Mouse (Mus musculus) embryonic facial prominence, embryonic 10.5 days (tissue): ENCODE data around the gene Tnp1. TPM values are rescaled to one million over a fixed set of nuclear protein-coding genes. Genes with fewer than 3 reads are reported as not detected.
A peak's percentile ranks its signal among the peaks of the same experiment; 100 is the strongest.

Source experiments
- DNase-seq: peaks from one replicate; pipeline ENCODE4 v3.0.0-alpha.2; 2017; ENCODE audit warnings: low spot score
- H3K27ac ChIP-seq: fragments of 300-500 bp; sonication (generic); replicated peaks from 2 replicates; pipeline ENCODE4 v1.5.1; 2016; ENCODE audit warnings: mild to moderate bottlenecking
- H3K27me3 ChIP-seq: fragments of 300-500 bp; sonication (generic); replicated peaks from 2 replicates; pipeline ENCODE4 v1.6.1; 2016; ENCODE audit warnings: low read depth, mild to moderate bottlenecking; ENCODE audit not compliant: poor library complexity, severe bottlenecking
- H3K36me3 ChIP-seq: fragments of 300-500 bp; sonication (generic); replicated peaks from 2 replicates; pipeline ENCODE4 v1.6.1; 2016; ENCODE audit warnings: mild to moderate bottlenecking, moderate library complexity
- H3K4me1 ChIP-seq: fragments of 300-500 bp; sonication (generic); 2 replicates; pipeline ENCODE4 v1.6.1; 2016
- H3K4me3 ChIP-seq: fragments of 300-500 bp; sonication (generic); 2 replicates; pipeline ENCODE4 v1.5.1; 2016; ENCODE audit warnings: mild to moderate bottlenecking, moderate library complexity
- H3K9me3 ChIP-seq: fragments of 300-500 bp; sonication (generic); 2 replicates; pipeline ENCODE4 v1.6.1; 2016; ENCODE audit warnings: mild to moderate bottlenecking
- WGBS: fragments of 180-500 bp; shearing (Covaris S2); methylation state at CpG from one replicate; pipeline ENCODE4 v1.1.7; 2016; 5-methylcytosine and 5-hydroxymethylcytosine counted together
- polyA plus RNA-seq: library from polyadenylated mRNA; unstranded; fragments of >200 nt; fragmentation: Nextera tagmentation; extraction: Ambion mirVana; gene quantifications from 2 replicates; pipeline ENCODE4 v1.2.1, GENCODE M21; 2016

Gene Tnp1
- polyA plus RNA-seq, 1 experiment from 2014 or later, result not detected

DNA sequence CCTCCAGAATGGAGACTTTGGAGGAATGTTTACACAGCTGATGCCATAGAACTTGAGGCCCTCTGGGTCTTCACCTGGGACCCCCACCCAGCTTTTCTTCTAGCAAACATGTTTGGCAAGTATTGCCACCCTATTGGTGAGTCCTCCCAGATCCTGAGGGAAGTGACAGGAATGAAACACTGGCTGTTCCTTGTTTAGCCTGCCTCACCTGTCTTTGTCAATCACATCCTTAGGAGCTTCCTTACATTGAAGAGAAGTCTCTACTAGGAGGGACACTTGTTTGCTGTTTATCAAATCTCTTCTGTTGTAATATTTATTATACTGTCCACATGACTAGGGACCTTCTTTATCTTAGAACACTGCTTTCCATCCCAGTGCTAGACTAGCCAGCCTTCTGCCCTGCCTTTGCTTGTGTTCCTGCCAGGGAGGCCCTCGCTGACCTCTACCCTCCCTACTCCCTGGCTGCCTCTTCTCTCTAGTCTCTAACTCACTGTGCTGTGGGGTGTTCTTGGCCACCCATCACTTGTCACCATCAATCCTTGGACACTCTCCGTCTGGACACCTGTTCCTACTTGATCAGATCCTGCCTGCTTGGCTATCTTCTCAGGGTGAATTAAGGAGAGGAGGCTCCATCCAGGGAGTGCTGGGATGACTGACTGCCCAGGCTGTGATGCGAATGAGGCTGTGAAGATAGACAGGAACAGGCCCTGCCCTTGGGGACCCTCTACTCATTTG, 25.1 kb upstream of the Tnp1 start:
- no peak overlapping the region for H3K4me3 ChIP-seq
- peaks cover 31% of the 10 kb centered on the region for H3K4me1 ChIP-seq
- WGBS, result 84% methylated on average over 3 of the region's 3 CpGs
- DNase-seq, result no peak
- H3K27me3 ChIP-seq, result no peaks in the 10 kb centered on the region
- H3K36me3 ChIP-seq, result no peaks in the 10 kb centered on the region
- 0 out of 2 replicates have a peak overlapping the region, but pooled peaks have one; percentile 5 for H3K27ac ChIP-seq
- H3K9me3 ChIP-seq, result no peaks in the 10 kb centered on the region

DNA sequence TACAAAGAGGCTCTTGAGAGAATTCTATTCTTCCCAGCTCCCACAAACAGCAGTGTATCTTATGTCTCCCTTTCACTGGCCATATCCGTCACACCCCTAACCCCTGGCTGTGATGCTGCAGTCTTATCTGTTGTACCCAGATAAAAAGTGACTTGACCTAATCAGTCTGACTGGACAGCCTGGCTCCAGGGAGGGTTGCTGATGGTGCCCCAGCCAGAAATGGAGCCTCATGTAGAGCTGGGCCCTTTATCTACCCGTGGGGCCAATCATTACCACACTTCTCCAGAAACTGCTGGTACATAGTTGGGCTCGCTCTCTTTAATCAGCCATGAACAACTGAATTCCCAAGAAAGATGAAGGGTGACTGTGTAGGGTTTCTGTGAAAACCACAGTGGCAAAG, 22.8 kb upstream of the Tnp1 start:
- DNase-seq, result no peak
- H3K27ac ChIP-seq, result peak overlapping the region; percentile 52; the same call in 1 of the 2 replicates

DNA sequence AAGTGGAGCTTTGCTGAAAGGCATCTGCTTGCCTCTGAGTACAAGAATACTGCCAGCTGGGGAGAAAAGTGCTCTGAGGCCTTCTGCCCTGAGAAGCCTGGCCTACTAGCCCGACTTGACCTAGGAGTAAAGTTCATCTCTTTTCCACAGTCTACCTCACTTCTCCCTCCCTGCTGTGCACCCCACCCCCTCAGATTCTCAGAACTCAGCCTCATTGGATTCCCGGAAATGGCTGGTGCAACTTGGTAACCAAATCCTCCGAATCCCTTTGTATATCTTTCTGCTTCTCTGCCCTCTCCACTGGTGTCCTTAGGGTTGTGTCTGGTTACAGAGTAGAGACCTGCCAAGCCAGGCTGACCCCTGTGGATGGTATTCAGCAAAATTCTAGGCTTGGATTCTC, 20.8 kb upstream of the Tnp1 start:
- H3K27ac ChIP-seq, result peak overlapping the region; percentile 57
- no peak overlapping the region for H3K4me3 ChIP-seq
- no peak for DNase-seq
- H3K4me1 ChIP-seq, result peaks cover 26% of the 10 kb centered on the region; the same call in 1 of the 2 replicates
- no peaks in the 10 kb centered on the region for H3K36me3 ChIP-seq
- no peaks in the 10 kb centered on the region for H3K9me3 ChIP-seq
- WGBS, result 53% methylated on average over 3 of the region's 3 CpGs
- H3K27me3 ChIP-seq, result no peaks in the 10 kb centered on the region

More for the DNA sequence above, 22.8 kb upstream of the Tnp1 start:
- 87% methylated on average over 3 of the region's 3 CpGs for WGBS
- H3K9me3 ChIP-seq, result no peaks in the 10 kb centered on the region
- no peaks in the 10 kb centered on the region for H3K36me3 ChIP-seq
- H3K27me3 ChIP-seq, result no peaks in the 10 kb centered on the region
- H3K4me1 ChIP-seq, result peaks cover 26% of the 10 kb centered on the region; the same call in 1 of the 2 replicates
- H3K4me3 ChIP-seq, result no peak overlapping the region

DNA sequence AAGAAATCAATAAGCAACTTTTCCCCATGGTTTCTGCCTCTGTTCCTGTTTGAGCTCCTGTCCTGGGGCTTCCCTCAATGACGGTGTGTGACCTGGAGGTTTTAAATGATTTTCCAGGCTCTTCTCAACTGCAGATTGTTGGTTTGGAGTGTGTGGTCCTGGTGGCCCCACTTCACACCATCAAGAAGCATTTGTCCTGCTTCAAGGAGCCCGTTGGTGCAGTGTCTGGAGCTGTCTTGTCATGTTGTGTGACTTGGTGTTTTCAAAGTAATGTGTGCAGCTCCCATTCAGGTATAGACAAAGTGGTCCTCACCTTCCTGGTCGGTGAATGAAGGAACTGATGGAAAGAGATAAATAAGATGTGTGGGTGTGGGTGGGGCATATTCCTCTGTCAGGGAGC, 20.0 kb upstream of the Tnp1 start:
- Histone ChIP-seq H3K4me1 (peaks cover 22% of the 10 kb centered on the region; the same call in 1 of the 2 replicates), H3K27me3 (no peaks in the 10 kb centered on the region), H3K36me3 (no peaks in the 10 kb centered on the region), H3K9me3 (no peaks in the 10 kb centered on the region), H3K27ac (0 out of 2 replicates have a peak overlapping the region, but pooled peaks have one; percentile 57), H3K4me3 (no peak overlapping the region)
- WGBS, result 86% methylated on average over 3 of the region's 3 CpGs
- no peak for DNase-seq

DNA sequence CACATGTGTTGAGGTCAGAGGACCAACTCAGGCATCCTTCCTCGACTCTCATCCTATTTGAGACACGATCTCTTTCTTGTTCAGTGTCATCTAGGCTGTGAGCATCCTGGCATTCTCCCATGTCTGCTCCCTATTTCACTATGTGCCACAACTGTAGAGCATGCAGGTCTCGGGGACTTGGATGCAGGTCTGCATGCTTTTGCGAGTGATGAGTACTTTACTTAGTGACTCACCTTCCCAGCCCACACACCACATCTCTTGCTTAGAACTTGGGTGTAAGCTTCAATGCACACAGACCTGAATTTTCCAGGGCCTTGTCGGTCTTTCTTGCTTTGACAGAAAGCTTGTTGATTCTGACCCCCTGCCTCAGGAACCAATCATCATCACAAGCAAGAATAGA, 16.8 kb upstream of the Tnp1 start:
- 85% methylated on average over 5 of the region's 5 CpGs for WGBS
- Histone ChIP-seq H3K4me1 (peaks cover 8% of the 10 kb centered on the region; the same call in 1 of the 2 replicates), H3K27ac (no peak overlapping the region), H3K36me3 (no peaks in the 10 kb centered on the region), H3K4me3 (no peak overlapping the region), H3K9me3 (no peaks in the 10 kb centered on the region), H3K27me3 (no peaks in the 10 kb centered on the region)
- DNase-seq, result no peak

DNA sequence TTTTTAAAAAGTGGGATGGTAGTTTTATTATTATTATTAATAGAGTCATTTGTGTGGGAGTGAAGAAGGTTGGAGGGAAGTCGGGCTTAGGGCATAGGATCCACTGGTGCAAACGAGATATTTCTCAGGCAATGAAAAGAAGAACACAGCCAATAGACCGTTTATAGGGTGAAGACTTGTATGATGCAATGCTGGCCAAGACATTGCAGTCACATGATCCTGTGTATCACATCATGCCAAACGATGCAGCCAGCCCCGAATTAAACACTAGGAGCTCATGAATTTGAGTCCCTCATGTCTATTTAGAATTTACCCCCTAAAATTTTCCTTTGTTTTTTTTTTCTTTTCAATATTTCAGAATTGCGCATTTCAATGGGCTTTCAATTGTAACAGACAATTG, 13.0 kb upstream of the Tnp1 start:
- Histone ChIP-seq H3K36me3 (no peaks in the 10 kb centered on the region), H3K27ac (no peak overlapping the region)
- WGBS, result 87% methylated on average over 6 of the region's 6 CpGs

DNA sequence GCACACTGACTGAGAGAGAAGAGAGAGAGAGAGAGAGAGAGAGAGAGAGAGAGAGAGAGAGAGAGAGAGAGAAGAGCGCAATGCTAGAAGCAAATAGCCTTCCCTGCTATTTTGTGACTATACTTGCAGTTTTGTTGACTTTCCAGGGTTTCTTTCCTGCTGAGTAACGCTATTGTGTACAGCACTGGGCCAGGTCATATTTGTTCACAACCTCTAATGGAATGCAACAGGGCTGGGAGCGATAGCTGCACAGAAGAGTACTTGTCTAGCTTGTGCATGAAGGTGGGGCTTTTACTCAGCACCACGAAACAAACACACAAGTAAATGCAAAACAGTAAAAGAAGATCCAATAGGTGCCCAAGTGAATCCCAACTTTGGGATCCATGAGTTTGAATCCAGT, 11.7 kb upstream of the Tnp1 start:
- Histone ChIP-seq H3K4me3 (no peak overlapping the region), H3K27ac (0 out of 2 replicates have a peak overlapping the region, but pooled peaks have one; percentile 24), H3K27me3 (no peaks in the 10 kb centered on the region), H3K9me3 (no peaks in the 10 kb centered on the region), H3K4me1 (no peaks in the 10 kb centered on the region), H3K36me3 (no peaks in the 10 kb centered on the region)
- WGBS, result 75% methylated on average over 4 of the region's 4 CpGs
- no peak for DNase-seq

More for the DNA sequence above, 13.0 kb upstream of the Tnp1 start:
- no peak for DNase-seq
- Histone ChIP-seq H3K4me1 (no peaks in the 10 kb centered on the region), H3K27me3 (no peaks in the 10 kb centered on the region), H3K4me3 (no peak overlapping the region), H3K9me3 (no peaks in the 10 kb centered on the region)

DNA sequence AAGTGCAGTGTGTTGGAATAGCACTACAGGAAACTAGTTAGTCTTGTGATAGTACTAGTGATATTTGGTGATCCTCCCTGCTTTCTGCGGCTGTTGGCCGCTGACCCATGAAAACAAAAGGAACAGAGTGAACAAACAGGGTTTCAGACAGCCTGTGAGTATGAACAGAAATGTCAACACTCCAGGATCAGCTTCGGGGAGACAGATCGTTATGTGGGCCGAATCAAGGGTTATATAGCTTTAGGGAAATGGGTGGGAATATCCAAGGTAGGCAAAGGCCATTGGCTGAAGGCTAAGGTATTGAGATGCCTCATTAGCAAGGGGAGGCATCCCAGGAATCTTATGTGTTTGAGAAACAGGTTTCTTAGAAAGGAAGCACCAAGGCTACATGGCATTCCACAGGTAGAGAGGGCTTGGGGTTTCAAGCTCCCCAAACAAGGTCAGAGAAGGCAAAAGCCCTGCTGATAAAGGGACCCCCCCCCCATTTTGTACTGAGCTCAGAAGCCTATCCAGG, 11.1 kb upstream of the Tnp1 start:
- H3K27ac ChIP-seq, result no peak overlapping the region; the same call in 1 of the 2 replicates
- H3K27me3 ChIP-seq, result no peaks in the 10 kb centered on the region
- DNase-seq, result no peak
- H3K4me3 ChIP-seq, result no peak overlapping the region
- H3K9me3 ChIP-seq, result no peaks in the 10 kb centered on the region
- H3K4me1 ChIP-seq, result no peaks in the 10 kb centered on the region
- no peaks in the 10 kb centered on the region for H3K36me3 ChIP-seq
- 82% methylated on average over 5 of the region's 5 CpGs for WGBS

DNA sequence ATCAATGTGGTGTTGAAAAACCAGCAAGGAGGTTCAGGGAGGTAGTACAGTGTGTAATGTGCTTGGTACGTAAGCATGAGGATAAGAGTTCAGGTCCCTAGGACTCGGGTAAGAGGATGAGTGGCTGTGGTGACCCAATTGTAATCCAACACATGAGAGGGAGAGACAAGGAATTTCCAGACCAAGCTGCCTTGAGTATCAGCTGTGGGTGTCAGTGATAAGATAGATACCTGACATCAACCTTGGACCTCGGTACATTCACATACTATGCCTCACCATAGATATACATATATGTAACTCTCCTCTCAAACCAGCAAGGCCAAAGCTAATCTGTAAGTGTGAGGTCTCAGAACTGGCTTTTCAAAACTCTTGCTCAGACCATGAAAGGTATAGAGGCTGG, 10.4 kb upstream of the Tnp1 start:
- Histone ChIP-seq H3K27me3 (no peaks in the 10 kb centered on the region), H3K4me1 (no peaks in the 10 kb centered on the region), H3K4me3 (no peak overlapping the region), H3K27ac (no peak overlapping the region; the same call in 1 of the 2 replicates), H3K9me3 (no peaks in the 10 kb centered on the region), H3K36me3 (no peaks in the 10 kb centered on the region)
- DNase-seq, result no peak
- 93% methylated on average over 3 of the region's 3 CpGs for WGBS

DNA sequence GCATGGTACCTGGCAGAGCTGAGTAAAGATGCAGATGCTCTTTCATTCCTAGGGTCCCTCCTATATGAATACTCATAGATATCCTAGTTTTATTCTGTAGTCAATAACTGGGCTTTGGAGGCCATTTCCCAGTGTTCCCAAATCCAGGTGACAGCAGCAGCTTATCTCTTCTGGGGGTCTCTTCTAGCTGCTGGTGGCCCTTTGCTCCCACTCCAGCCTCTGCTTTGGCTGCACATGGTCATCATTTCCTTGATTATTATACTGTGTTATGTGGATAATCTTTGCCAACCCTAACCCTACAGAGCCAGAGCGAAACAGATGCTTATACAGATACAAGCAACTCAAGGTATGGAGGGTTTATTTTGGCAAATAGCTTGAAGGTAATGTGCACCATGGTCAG, 8.9 kb downstream of the Tnp1 start:
- no peak for DNase-seq
- 98% methylated on average over 1 of the region's 1 CpGs for WGBS
- H3K36me3 ChIP-seq, result no peaks in the 10 kb centered on the region
- no peaks in the 10 kb centered on the region for H3K9me3 ChIP-seq
- peaks cover 12% of the 10 kb centered on the region for H3K4me1 ChIP-seq
- no peak overlapping the region for H3K27ac ChIP-seq
- no peak overlapping the region for H3K4me3 ChIP-seq
- 0 out of 2 replicates have a peak, but pooled peaks cover 3% of the 10 kb centered on the region for H3K27me3 ChIP-seq

DNA sequence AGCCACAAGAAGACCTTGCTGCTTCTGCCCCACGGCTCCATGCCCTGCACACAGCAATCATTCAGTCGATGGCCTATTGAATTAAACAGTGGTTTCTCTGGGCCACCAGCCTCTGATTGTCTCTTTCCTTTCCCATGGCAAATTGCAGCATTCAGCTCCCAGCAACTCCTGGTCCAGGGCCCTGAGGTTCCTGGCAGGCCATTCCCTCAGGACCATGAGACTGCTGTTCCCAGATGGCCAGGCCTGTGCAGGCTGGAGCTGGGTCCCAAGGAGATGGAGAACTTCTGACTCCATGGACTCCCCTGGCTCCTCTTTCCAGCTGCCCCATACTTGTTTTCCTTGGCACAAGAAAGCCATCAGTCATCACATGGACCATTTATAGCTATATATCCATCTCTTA, 10.8 kb downstream of the Tnp1 start:
- no peak for DNase-seq
- Histone ChIP-seq H3K27ac (no peak overlapping the region), H3K27me3 (0 out of 2 replicates have a peak, but pooled peaks cover 3% of the 10 kb centered on the region), H3K36me3 (no peaks in the 10 kb centered on the region), H3K9me3 (no peaks in the 10 kb centered on the region), H3K4me3 (no peak overlapping the region), H3K4me1 (peaks cover 12% of the 10 kb centered on the region)
- 94% methylated on average over 2 of the region's 2 CpGs for WGBS

DNA sequence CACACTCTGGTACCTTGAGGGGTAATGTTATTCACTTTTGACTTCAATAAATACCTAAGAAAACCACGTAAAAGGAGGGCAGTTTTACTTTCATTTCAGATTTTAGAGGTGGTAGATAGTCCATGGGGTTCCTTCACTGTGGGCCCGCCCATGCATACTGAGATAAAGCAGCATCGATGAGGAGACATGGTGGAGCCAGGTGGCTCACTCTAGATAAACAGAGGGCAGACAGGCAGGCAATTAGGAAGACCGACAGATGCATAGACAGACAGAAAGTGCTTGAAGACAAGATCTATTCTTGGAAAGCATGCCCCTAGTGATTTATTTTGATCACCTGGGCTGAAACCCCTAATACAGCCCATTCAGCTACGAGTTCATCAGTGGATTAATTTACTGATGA, 13.1 kb downstream of the Tnp1 start:
- 75% methylated on average over 5 of the region's 5 CpGs for WGBS
- Histone ChIP-seq H3K27ac (no peak overlapping the region), H3K27me3 (0 out of 2 replicates have a peak, but pooled peaks cover 3% of the 10 kb centered on the region), H3K9me3 (no peaks in the 10 kb centered on the region), H3K4me1 (peaks cover 12% of the 10 kb centered on the region), H3K4me3 (no peak overlapping the region), H3K36me3 (no peaks in the 10 kb centered on the region)
- no peak for DNase-seq

DNA sequence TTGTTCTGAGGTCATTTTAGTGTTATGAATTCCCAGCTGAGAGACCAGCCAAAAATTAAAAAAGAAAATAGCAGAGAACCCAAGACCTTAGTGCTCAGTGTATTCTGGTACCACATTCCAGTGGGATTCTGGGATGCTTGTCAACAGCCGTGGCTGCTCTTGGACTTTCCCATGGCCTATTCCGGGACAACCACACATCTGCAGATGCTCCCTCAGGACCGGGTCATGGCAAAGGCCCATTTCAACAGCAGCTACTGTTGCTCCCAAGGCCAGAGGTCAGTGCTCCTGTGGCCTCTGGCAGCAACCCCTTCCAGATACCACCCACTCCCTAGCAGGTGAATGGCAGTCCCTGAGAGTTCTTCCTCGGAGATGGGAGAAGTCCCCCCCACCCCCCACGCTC, 13.7 kb downstream of the Tnp1 start:
- DNase-seq, result no peak
- Histone ChIP-seq H3K9me3 (no peaks in the 10 kb centered on the region), H3K27me3 (0 out of 2 replicates have a peak, but pooled peaks cover 3% of the 10 kb centered on the region), H3K36me3 (no peaks in the 10 kb centered on the region), H3K4me3 (no peak overlapping the region), H3K4me1 (peaks cover 12% of the 10 kb centered on the region), H3K27ac (no peak overlapping the region)
- 50% methylated on average over 5 of the region's 5 CpGs for WGBS
